Mouse (Mus musculus): ENCODE measurements around the gene Bach2. TPM values are rescaled to one million over a fixed set of nuclear protein-coding genes. Genes with fewer than 3 reads are reported as not detected.

Bach2 gene
- polyA plus RNA-seq, 1 experiment from 2014 or later: 16.4 TPM

GRCm38 (mm10) chr4:32366176-32366575 lies 127.6 kb downstream of the Bach2 start:
- no peak overlapping the region for H3K4me2 ChIP-seq (ENCODE audit: low read depth, severe bottlenecking)
- H3K27ac ChIP-seq (replicated peaks; ENCODE audit: low read depth, low read length): no peak overlapping the region
- H3K36me3 ChIP-seq (ENCODE audit: control insufficient read depth, insufficient read depth, low read length): no peaks in the 10 kb centered on the region; the same call in 1 of the 2 replicates
- H3K4me3 ChIP-seq (ENCODE audit: low read depth, low read length): no peak overlapping the region
- peaks cover 23% of the 10 kb centered on the region for H3K4me1 ChIP-seq (ENCODE audit: control insufficient read depth, insufficient read depth, low read length)
- H3K9ac ChIP-seq (ENCODE audit: low read length): no peak overlapping the region
- no peaks in the 10 kb centered on the region for H3K9me3 ChIP-seq (ENCODE audit: control insufficient read depth, low read length)
- no peaks in the 10 kb centered on the region for H3K27me3 ChIP-seq (ENCODE audit: control insufficient read depth, insufficient read depth, low read length)
- DNase-seq (ENCODE audit: low spot score): no peak
- 84% methylated on average over 2 of the region's 2 CpGs for WGBS
- ATAC-seq (ENCODE audit: insufficient number of reproducible peaks, low FRiP score, low TSS enrichment, low read depth): no peak

GRCm38 (mm10) chr4:32368345-32368744 lies 129.7 kb downstream of the Bach2 start:
- peaks cover 24% of the 10 kb centered on the region for H3K4me1 ChIP-seq (ENCODE audit: control insufficient read depth, insufficient read depth, low read length)
- no peaks in the 10 kb centered on the region; the same call in 1 of the 2 replicates for H3K36me3 ChIP-seq (ENCODE audit: control insufficient read depth, insufficient read depth, low read length)
- no peaks in the 10 kb centered on the region for H3K27me3 ChIP-seq (ENCODE audit: control insufficient read depth, insufficient read depth, low read length)
- DNase-seq (ENCODE audit: low spot score) (no peak), ATAC-seq (ENCODE audit: insufficient number of reproducible peaks, low FRiP score, low TSS enrichment, low read depth) (no peak)
- H3K4me2 ChIP-seq (ENCODE audit: low read depth, severe bottlenecking): no peak overlapping the region
- H3K4me3 ChIP-seq (ENCODE audit: low read depth, low read length): no peak overlapping the region
- no peaks in the 10 kb centered on the region for H3K9me3 ChIP-seq (ENCODE audit: control insufficient read depth, low read length)
- WGBS: 45% methylated on average over 8 of the region's 8 CpGs
- no peak overlapping the region for H3K27ac ChIP-seq (replicated peaks; ENCODE audit: low read depth, low read length)
- no peak overlapping the region for H3K9ac ChIP-seq (ENCODE audit: low read length)

- Histone ChIP-seq H3K9ac (ENCODE audit: low read length) (no peak overlapping the region), H3K4me3 (ENCODE audit: low read depth, low read length) (no peak overlapping the region), H3K36me3 (ENCODE audit: control insufficient read depth, insufficient read depth, low read length) (no peaks in the 10 kb centered on the region), H3K27ac (replicated peaks; ENCODE audit: low read depth, low read length) (no peak overlapping the region), H3K4me2 (ENCODE audit: low read depth, severe bottlenecking) (no peak overlapping the region), H3K9me3 (ENCODE audit: control insufficient read depth, low read length) (no peaks in the 10 kb centered on the region), H3K27me3 (ENCODE audit: control insufficient read depth, insufficient read depth, low read length) (no peaks in the 10 kb centered on the region), H3K4me1 (ENCODE audit: control insufficient read depth, insufficient read depth, low read length) (peaks cover 14% of the 10 kb centered on the region)
- 36% methylated on average over 7 of the region's 7 CpGs for WGBS
- DNase-seq (ENCODE audit: low spot score) (no peak), ATAC-seq (ENCODE audit: insufficient number of reproducible peaks, low FRiP score, low TSS enrichment, low read depth) (no peak)
Measured at GRCm38 (mm10) chr4:32373085-32373484, 134.5 kb downstream of the Bach2 start.

- Histone ChIP-seq H3K27ac (replicated peaks; ENCODE audit: low read depth, low read length) (no peak overlapping the region), H3K4me1 (ENCODE audit: control insufficient read depth, insufficient read depth, low read length) (peaks cover 14% of the 10 kb centered on the region), H3K9me3 (ENCODE audit: control insufficient read depth, low read length) (no peaks in the 10 kb centered on the region), H3K4me3 (ENCODE audit: low read depth, low read length) (no peak overlapping the region), H3K27me3 (ENCODE audit: control insufficient read depth, insufficient read depth, low read length) (no peaks in the 10 kb centered on the region), H3K36me3 (ENCODE audit: control insufficient read depth, insufficient read depth, low read length) (no peaks in the 10 kb centered on the region), H3K4me2 (ENCODE audit: low read depth, severe bottlenecking) (no peak overlapping the region), H3K9ac (ENCODE audit: low read length) (no peak overlapping the region)
- no peak for ATAC-seq (ENCODE audit: insufficient number of reproducible peaks, low FRiP score, low TSS enrichment, low read depth)
- 61% methylated on average over 3 of the region's 3 CpGs for WGBS
- no peak for DNase-seq (ENCODE audit: low spot score)
Measured at GRCm38 (mm10) chr4:32373527-32373926, 134.9 kb downstream of the Bach2 start.

- H3K4me1 ChIP-seq (ENCODE audit: control insufficient read depth, insufficient read depth, low read length): peaks cover 14% of the 10 kb centered on the region
- no peak overlapping the region for H3K4me2 ChIP-seq (ENCODE audit: low read depth, severe bottlenecking)
- no peaks in the 10 kb centered on the region for H3K27me3 ChIP-seq (ENCODE audit: control insufficient read depth, insufficient read depth, low read length)
- H3K9ac ChIP-seq (ENCODE audit: low read length): no peak overlapping the region
- H3K36me3 ChIP-seq (ENCODE audit: control insufficient read depth, insufficient read depth, low read length): no peaks in the 10 kb centered on the region
- DNase-seq (ENCODE audit: low spot score) (no peak), ATAC-seq (ENCODE audit: insufficient number of reproducible peaks, low FRiP score, low TSS enrichment, low read depth) (no peak)
- no peak overlapping the region for H3K4me3 ChIP-seq (ENCODE audit: low read depth, low read length)
- no peak overlapping the region for H3K27ac ChIP-seq (replicated peaks; ENCODE audit: low read depth, low read length)
- 80% methylated on average over 10 of the region's 10 CpGs for WGBS
- no peaks in the 10 kb centered on the region for H3K9me3 ChIP-seq (ENCODE audit: control insufficient read depth, low read length)
Measured at GRCm38 (mm10) chr4:32374751-32375582, 136.4 kb downstream of the Bach2 start.

GRCm38 (mm10) chr4:32375721-32376526 lies 137.3 kb downstream of the Bach2 start:
- Histone ChIP-seq H3K4me1 (ENCODE audit: control insufficient read depth, insufficient read depth, low read length) (peaks cover 14% of the 10 kb centered on the region), H3K9me3 (ENCODE audit: control insufficient read depth, low read length) (no peaks in the 10 kb centered on the region), H3K4me3 (ENCODE audit: low read depth, low read length) (no peak overlapping the region), H3K27me3 (ENCODE audit: control insufficient read depth, insufficient read depth, low read length) (no peaks in the 10 kb centered on the region), H3K4me2 (ENCODE audit: low read depth, severe bottlenecking) (no peak overlapping the region), H3K27ac (replicated peaks; ENCODE audit: low read depth, low read length) (no peak overlapping the region), H3K36me3 (ENCODE audit: control insufficient read depth, insufficient read depth, low read length) (no peaks in the 10 kb centered on the region), H3K9ac (ENCODE audit: low read length) (no peak overlapping the region)
- 78% methylated on average over 16 of the region's 16 CpGs for WGBS
- ATAC-seq (ENCODE audit: insufficient number of reproducible peaks, low FRiP score, low TSS enrichment, low read depth) (no peak), DNase-seq (ENCODE audit: low spot score) (no peak)

GRCm38 (mm10) chr4:32376527-32376948 lies 137.9 kb downstream of the Bach2 start:
- no peaks in the 10 kb centered on the region for H3K9me3 ChIP-seq (ENCODE audit: control insufficient read depth, low read length)
- H3K4me1 ChIP-seq (ENCODE audit: control insufficient read depth, insufficient read depth, low read length): peaks cover 14% of the 10 kb centered on the region
- 69% methylated on average over 6 of the region's 6 CpGs for WGBS
- no peaks in the 10 kb centered on the region for H3K27me3 ChIP-seq (ENCODE audit: control insufficient read depth, insufficient read depth, low read length)
- DNase-seq (ENCODE audit: low spot score) (no peak), ATAC-seq (ENCODE audit: insufficient number of reproducible peaks, low FRiP score, low TSS enrichment, low read depth) (no peak)
- H3K27ac ChIP-seq (replicated peaks; ENCODE audit: low read depth, low read length): no peak overlapping the region
- no peak overlapping the region for H3K4me3 ChIP-seq (ENCODE audit: low read depth, low read length)
- no peaks in the 10 kb centered on the region for H3K36me3 ChIP-seq (ENCODE audit: control insufficient read depth, insufficient read depth, low read length)
- H3K4me2 ChIP-seq (ENCODE audit: low read depth, severe bottlenecking): no peak overlapping the region
- H3K9ac ChIP-seq (ENCODE audit: low read length): no peak overlapping the region

- DNase-seq (ENCODE audit: low spot score) (no peak), ATAC-seq (ENCODE audit: insufficient number of reproducible peaks, low FRiP score, low TSS enrichment, low read depth) (no peak)
- Histone ChIP-seq H3K27me3 (ENCODE audit: control insufficient read depth, insufficient read depth, low read length) (no peaks in the 10 kb centered on the region), H3K27ac (replicated peaks; ENCODE audit: low read depth, low read length) (no peak overlapping the region), H3K36me3 (ENCODE audit: control insufficient read depth, insufficient read depth, low read length) (no peaks in the 10 kb centered on the region), H3K9me3 (ENCODE audit: control insufficient read depth, low read length) (no peaks in the 10 kb centered on the region), H3K9ac (ENCODE audit: low read length) (no peak overlapping the region), H3K4me2 (ENCODE audit: low read depth, severe bottlenecking) (no peak overlapping the region), H3K4me1 (ENCODE audit: control insufficient read depth, insufficient read depth, low read length) (peaks cover 10% of the 10 kb centered on the region), H3K4me3 (ENCODE audit: low read depth, low read length) (no peak overlapping the region)
- 91% methylated on average over 7 of the region's 7 CpGs for WGBS
Measured at GRCm38 (mm10) chr4:32379140-32379539, 140.5 kb downstream of the Bach2 start.
